In the genomic region with DNA sequence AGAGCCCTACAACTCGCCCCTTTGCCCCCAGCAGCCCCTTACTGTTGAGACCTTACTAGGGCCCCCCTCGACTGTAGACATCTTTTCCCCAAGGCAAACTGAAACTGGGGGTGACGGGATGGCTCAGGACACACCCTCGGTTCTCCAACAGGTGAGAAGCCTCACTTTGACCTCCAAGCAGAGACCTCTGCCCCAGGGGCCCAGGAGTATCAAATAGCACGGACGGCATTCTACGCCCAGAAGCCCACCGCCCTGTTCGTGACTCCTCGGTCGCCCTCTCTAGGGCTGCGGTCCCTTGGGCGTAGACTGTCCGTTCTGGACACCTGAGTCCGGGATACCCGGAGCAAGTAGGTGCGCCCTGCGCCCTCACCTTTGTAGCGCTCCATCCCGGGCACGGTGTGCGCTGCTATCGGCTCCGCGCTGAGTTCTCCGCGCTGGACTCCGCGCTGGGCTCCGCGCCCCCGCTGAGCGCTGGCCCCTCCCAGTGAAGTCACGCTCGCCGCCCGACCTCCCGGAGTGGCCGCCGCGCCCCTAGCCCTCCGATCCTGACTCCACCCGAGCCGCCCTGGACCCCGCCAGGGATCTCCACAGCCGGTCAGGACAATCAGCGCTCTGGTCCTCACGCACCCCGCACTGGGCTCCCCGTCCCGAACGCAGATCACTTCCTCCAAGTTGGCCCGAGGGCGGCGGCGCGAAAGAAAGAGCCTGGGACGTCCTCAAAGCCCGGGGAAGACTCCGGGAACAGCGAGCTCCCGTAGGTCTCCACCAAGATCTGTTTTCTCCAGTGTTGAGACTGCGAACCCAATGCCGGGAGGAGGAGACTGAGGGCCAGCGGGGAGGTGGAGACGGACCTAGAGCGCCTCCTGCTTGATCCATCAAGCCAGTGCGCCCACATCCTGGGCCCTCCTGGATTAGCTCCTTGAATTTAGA, we compare ENCODE assay signal across 8 mouse cellular contexts. TPM values are rescaled to one million over a fixed set of nuclear protein-coding genes. Genes with fewer than 3 reads are reported as not detected.
A peak's percentile ranks its signal among the peaks of the same experiment; 100 is the strongest.
DNase-seq lines count a peak whose midpoint lies in the region; ATAC-seq and TF ChIP-seq lines count a peak whose summit lies in the region.

TSS of gene Afap1l2 (minus strand) at position 448 of the 930 bp plus-strand sequence.

- TF ChIP-seq CTCF in layer of hippocampus, adult 2 months (conservative IDR thresholded peaks at IDR 0.05), result peak; percentile 83

- DNase-seq in CD4-positive, CD25-positive, alpha-beta regulatory T cell, adult 2 months (ENCODE audit: low read depth, low spot score), result peak; percentile 24
- DNase-seq in brain, adult 2 months (ENCODE audit: low read depth, low spot score), result peak; percentile 87
- no peak for DNase-seq in forebrain, embryonic 14.5 days (ENCODE audit: low spot score)
- DNase-seq in heart, postnatal 36 days, result peak; percentile 73
- peak; percentile 35 to 59 for DNase-seq in layer of hippocampus, adult 2 months (ENCODE audit: low spot score in 2 of 2)
- peak; percentile 73 for DNase-seq in lung, postnatal 25 days (ENCODE audit: low spot score)

- 3% methylated on average over 65 of the region's 68 CpGs for WGBS in forebrain, embryonic 14.5 days
- WGBS in stomach, embryonic 15.5 days, result 2% methylated on average over 67 of the region's 68 CpGs

- no peaks in the 10 kb centered on the region for H3K9me3 ChIP-seq in forebrain, embryonic 14.5 days (replicated peaks; ENCODE audit: control insufficient read depth, low read length)
- no peaks in the 10 kb centered on the region for H3K9me3 ChIP-seq in stomach, embryonic 15.5 days

- peak within 1 kb of the TSS; percentile 42 for H3K4me3 ChIP-seq in forebrain, embryonic 14.5 days (ENCODE audit: low read depth, low read length)
- peak within 1 kb of the TSS; percentile 68 for H3K4me3 ChIP-seq in layer of hippocampus, adult 2 months
- peak within 1 kb of the TSS; percentile 63 for H3K4me3 ChIP-seq in stomach, embryonic 15.5 days (replicated peaks)

- H3K27ac ChIP-seq in forebrain, embryonic 14.5 days (ENCODE audit: low read depth, low read length), result no peak within 1 kb of the TSS
- H3K27ac ChIP-seq in layer of hippocampus, adult 2 months, result peak within 1 kb of the TSS; percentile 87
- 0 out of 2 replicates have a peak within 1 kb of the TSS, but pooled peaks have one; percentile 22 for H3K27ac ChIP-seq in stomach, embryonic 15.5 days

- ATAC-seq in CD4-positive, CD25-positive, alpha-beta regulatory T cell, adult 4 months, result no peak
- peak; percentile 23; the same call in 1 of the 2 replicates for ATAC-seq in forebrain, embryonic 14.5 days
- peak; percentile 60; the same call in 1 of the 2 replicates for ATAC-seq in stomach, embryonic 15.5 days (ENCODE audit: insufficient read depth, low FRiP score, low read depth)

- H3K9ac ChIP-seq in forebrain, embryonic 14.5 days (ENCODE audit: low read length), result peak within 1 kb of the TSS; percentile 59
- H3K9ac ChIP-seq in stomach, embryonic 15.5 days, result peak within 1 kb of the TSS; percentile 55

- intact Hi-C loops in heart, postnatal 36 days (cut with DNase I), result loop anchor here (1.0 to 5.0 kb wide), 3 partner anchors 21 to 89 kb away; no protein-coding TSS in a partner anchor

- peaks cover 22% of the 10 kb centered on the region; the same call in 1 of the 2 replicates for H3K27me3 ChIP-seq in forebrain, embryonic 14.5 days (replicated peaks; ENCODE audit: control insufficient read depth, insufficient read depth, low read length)
- no peaks in the 10 kb centered on the region for H3K27me3 ChIP-seq in stomach, embryonic 15.5 days (replicated peaks)

- H3K4me2 ChIP-seq in forebrain, embryonic 14.5 days (ENCODE audit: low read length), result peak within 1 kb of the TSS; percentile 83
- peak within 1 kb of the TSS; percentile 94 for H3K4me2 ChIP-seq in stomach, embryonic 15.5 days

- H3K36me3 ChIP-seq in forebrain, embryonic 14.5 days (ENCODE audit: control insufficient read depth, insufficient read depth, low read length), result no peaks in the 10 kb centered on the region
- H3K36me3 ChIP-seq in stomach, embryonic 15.5 days, result no peaks in the 10 kb centered on the region

- peaks cover 6% of the 10 kb centered on the region; the same call in 1 of the 2 replicates for H3K4me1 ChIP-seq in forebrain, embryonic 14.5 days (ENCODE audit: control insufficient read depth, insufficient read depth, low read length)
- H3K4me1 ChIP-seq in stomach, embryonic 15.5 days, result peaks cover 15% of the 10 kb centered on the region; the same call in 1 of the 2 replicates

RNA-seq across cellular contexts. Expression of gene Afap1l2, which starts in this region (rescaled TPM):
- not detected for polyA plus RNA-seq in CD4-positive, CD25-positive, alpha-beta regulatory T cell, adult 4 months (2017; shearing (Covaris generic))
- polyA plus RNA-seq in forebrain, embryonic 14.5 days (2014; fragmentation: Nextera tagmentation; extraction: Ambion mirVana), result 4.9 and 7.9 TPM in 2 replicates
- total RNA-seq in heart, postnatal 36 days (2021), result 1 to 10 TPM; 4.6 to 4.9 TPM
- 10 to 100 TPM; 11.4 to 12.0 TPM for total RNA-seq in layer of hippocampus, adult 2 months (2021)
- 21.2 and 21.7 TPM in 2 replicates for polyA plus RNA-seq in stomach, embryonic 15.5 days (2015; fragmentation: Nextera tagmentation; extraction: Ambion mirVana)
